ENCODE assay signal across 10 mouse cellular contexts in genomic region chr11:6624619-6625382, GRCm38 (mm10). TPM values are rescaled to one million over a fixed set of nuclear protein-coding genes. Genes with fewer than 3 reads are reported as not detected.
DNase-seq lines count a peak whose midpoint lies in the region; ATAC-seq lines count a peak whose summit lies in the region.
"Had no signal": no experiment of that assay in that cellular context is flagged by ENCODE, and none has a peak within 500 bp of the region (broad histone marks: within the 10 kb centered on the region; RNA-seq: fewer than 3 reads in every experiment).

No protein-coding gene starts in this region.

- H3K9ac ChIP-seq in kidney, embryonic 14.5 days (ENCODE audit: low read depth, low read length) = peak overlapping the region; percentile 71
- peak overlapping the region; percentile 60 for H3K9ac ChIP-seq in hindbrain, embryonic 15.5 days
- H3K9ac ChIP-seq in midbrain, embryonic 14.5 days (replicated peaks; ENCODE audit: low read length) = peak overlapping the region; percentile 63

- WGBS in kidney, embryonic 14.5 days = 69% methylated on average over 14 of the region's 14 CpGs
- WGBS in hindbrain, embryonic 15.5 days = 74% methylated on average over 14 of the region's 14 CpGs
- 78% methylated on average over 14 of the region's 14 CpGs for WGBS in midbrain, embryonic 14.5 days

- H3K4me3 ChIP-seq in kidney, embryonic 14.5 days (ENCODE audit: low read length) = peak overlapping the region; percentile 86
- peak overlapping the region; percentile 91 for H3K4me3 ChIP-seq in brown adipose tissue, adult 24 weeks (ENCODE audit: insufficient read depth, low read depth, low read length)
- peak overlapping the region; percentile 79 for H3K4me3 ChIP-seq in hindbrain, embryonic 15.5 days
- H3K4me3 ChIP-seq in midbrain, embryonic 14.5 days (replicated peaks; ENCODE audit: low read depth, low read length) = peak overlapping the region; percentile 76

- no peak for ATAC-seq in kidney, embryonic 14.5 days (ENCODE audit: low FRiP score, low TSS enrichment)
- no peak for ATAC-seq in hindbrain, embryonic 15.5 days (ENCODE audit: low FRiP score, low read depth)
- ATAC-seq in midbrain, embryonic 14.5 days (ENCODE audit: low FRiP score, low TSS enrichment) = no peak
- no peak for ATAC-seq in inflammation-experienced regulatory T-cells, adult 6 months

- H3K4me1 ChIP-seq in kidney, embryonic 14.5 days (ENCODE audit: control insufficient read depth, insufficient read depth, low read length) = peaks cover 19% of the 10 kb centered on the region
- peaks cover 11% of the 10 kb centered on the region for H3K4me1 ChIP-seq in brown adipose tissue, adult 24 weeks (ENCODE audit: control insufficient read depth, insufficient read depth, insufficient read length, low read length)
- peaks cover 33% of the 10 kb centered on the region for H3K4me1 ChIP-seq in hindbrain, embryonic 15.5 days (replicated peaks)
- H3K4me1 ChIP-seq in midbrain, embryonic 14.5 days (ENCODE audit: control insufficient read depth, insufficient read depth, low read length) = peaks cover 20% of the 10 kb centered on the region

- H3K4me2 ChIP-seq in kidney, embryonic 14.5 days (replicated peaks; ENCODE audit: low read depth, low read length) = peak overlapping the region; percentile 64
- H3K4me2 ChIP-seq in hindbrain, embryonic 15.5 days = peak overlapping the region; percentile 61
- peak overlapping the region; percentile 75 for H3K4me2 ChIP-seq in midbrain, embryonic 14.5 days (ENCODE audit: low read length)

- H3K9me3 ChIP-seq in kidney, embryonic 14.5 days (ENCODE audit: control insufficient read depth, low read length) = no peaks in the 10 kb centered on the region
- H3K9me3 ChIP-seq in hindbrain, embryonic 15.5 days = no peaks in the 10 kb centered on the region
- no peaks in the 10 kb centered on the region for H3K9me3 ChIP-seq in midbrain, embryonic 14.5 days (ENCODE audit: control insufficient read depth, low read length)

- intact Hi-C loops in left cerebral cortex, postnatal 36 days (cut with DNase I) = loop anchor here (2.0 to 5.0 kb wide), 2 partner anchors 20 to 152 kb away; no protein-coding TSS in a partner anchor

- no peak overlapping the region for H3K27ac ChIP-seq in kidney, embryonic 14.5 days (ENCODE audit: low read depth, low read length)
- peak overlapping the region; percentile 31; the same call in 1 of the 2 replicates for H3K27ac ChIP-seq in brown adipose tissue, adult 24 weeks (replicated peaks; ENCODE audit: low read depth, low read length)
- no peak overlapping the region for H3K27ac ChIP-seq in hindbrain, embryonic 15.5 days (replicated peaks)
- no peak overlapping the region for H3K27ac ChIP-seq in midbrain, embryonic 14.5 days (replicated peaks; ENCODE audit: low read depth, low read length)

- peaks cover 48% of the 10 kb centered on the region for H3K36me3 ChIP-seq in kidney, embryonic 14.5 days (ENCODE audit: control insufficient read depth, insufficient read depth, low read length)
- H3K36me3 ChIP-seq in hindbrain, embryonic 15.5 days = peaks cover 34% of the 10 kb centered on the region
- peaks cover 45% of the 10 kb centered on the region for H3K36me3 ChIP-seq in midbrain, embryonic 14.5 days (ENCODE audit: control insufficient read depth, insufficient read depth, low read length)

- no peaks in the 10 kb centered on the region for H3K27me3 ChIP-seq in kidney, embryonic 14.5 days (ENCODE audit: control insufficient read depth, insufficient read depth, low read length)
- no peaks in the 10 kb centered on the region for H3K27me3 ChIP-seq in hindbrain, embryonic 15.5 days
- no peaks in the 10 kb centered on the region for H3K27me3 ChIP-seq in midbrain, embryonic 14.5 days (ENCODE audit: control insufficient read depth, insufficient read depth, low read length)
- H3K27me3 ChIP-seq: Patski had no signal

- no peak for DNase-seq in kidney, postnatal 4 days
- DNase-seq in midbrain, embryonic 14.5 days = no peak
- DNase-seq in frontal cortex, postnatal 36 days (ENCODE audit: low spot score in 2 of 2) = no peak
- DNase-seq in left cerebral cortex, postnatal 36 days (ENCODE audit: low spot score in 2 of 2) = no peak

RNA-seq across cellular contexts. Expression of gene Tbrg4, which starts 1.1 kb away (rescaled TPM):
- polyA plus RNA-seq in kidney, embryonic 14.5 days (2014; fragmentation: Nextera tagmentation; extraction: Ambion mirVana) = 30.6 and 48.9 TPM in 2 replicates
- 57.4 and 57.7 TPM in 2 replicates for polyA plus RNA-seq in brown adipose tissue, adult 24 weeks (2012; ENCODE audit: insufficient read depth, insufficient read length, missing spikeins)
- polyA plus RNA-seq in hindbrain, embryonic 15.5 days (2015; fragmentation: Nextera tagmentation; extraction: Ambion mirVana) = 31.8 and 33.0 TPM in 2 replicates
- 28.1 and 30.2 TPM in 2 replicates for polyA plus RNA-seq in midbrain, embryonic 14.5 days (2014; fragmentation: Nextera tagmentation; extraction: Ambion mirVana)
- 10 to 100 TPM; 29.0 to 32.2 (median 31.4) TPM for polyA plus RNA-seq in inflammation-experienced regulatory T-cells, adult 6 months (2017; shearing (Covaris generic))
- total RNA-seq in left cerebral cortex, postnatal 36 days (2021) = 10 to 100 TPM; 48.3 to 58.7 TPM

RNA-seq across cellular contexts. Expression of gene Wap, which starts 13.6 kb away (rescaled TPM):
- polyA plus RNA-seq in kidney, embryonic 14.5 days (2014; fragmentation: Nextera tagmentation; extraction: Ambion mirVana) = not detected in 2 replicates
- not detected in 2 replicates for polyA plus RNA-seq in brown adipose tissue, adult 24 weeks (2012; ENCODE audit: insufficient read depth, insufficient read length, missing spikeins)
- not detected in 2 replicates for polyA plus RNA-seq in hindbrain, embryonic 15.5 days (2015; fragmentation: Nextera tagmentation; extraction: Ambion mirVana)
- polyA plus RNA-seq in midbrain, embryonic 14.5 days (2014; fragmentation: Nextera tagmentation; extraction: Ambion mirVana) = not detected in 2 replicates
- polyA plus RNA-seq in inflammation-experienced regulatory T-cells, adult 6 months (2017; shearing (Covaris generic)) = not detected
- not detected for total RNA-seq in left cerebral cortex, postnatal 36 days (2021)
- total RNA-seq: layer of hippocampus, postnatal 10 days had no signal
- polyA plus RNA-seq: Patski had no signal

RNA-seq across cellular contexts. Expression of gene Nacad, which starts 18.9 kb away (rescaled TPM):
- polyA plus RNA-seq in kidney, embryonic 14.5 days (2014; fragmentation: Nextera tagmentation; extraction: Ambion mirVana) = 0.77 and 0.86 TPM in 2 replicates
- polyA plus RNA-seq in brown adipose tissue, adult 24 weeks (2012; ENCODE audit: insufficient read depth, insufficient read length, missing spikeins) = not detected in 2 replicates
- polyA plus RNA-seq in hindbrain, embryonic 15.5 days (2015; fragmentation: Nextera tagmentation; extraction: Ambion mirVana) = 85.3 and 89.8 TPM in 2 replicates
- 88.5 and 100.0 TPM in 2 replicates for polyA plus RNA-seq in midbrain, embryonic 14.5 days (2014; fragmentation: Nextera tagmentation; extraction: Ambion mirVana)
- not detected for polyA plus RNA-seq in inflammation-experienced regulatory T-cells, adult 6 months (2017; shearing (Covaris generic))
- total RNA-seq in left cerebral cortex, postnatal 36 days (2021) = 10 to 100 TPM; 41.3 to 51.0 TPM

RNA-seq across cellular contexts. Expression of gene Ramp3, which starts 33.5 kb away (rescaled TPM):
- 10.4 and 10.6 TPM in 2 replicates for polyA plus RNA-seq in kidney, embryonic 14.5 days (2014; fragmentation: Nextera tagmentation; extraction: Ambion mirVana)
- polyA plus RNA-seq in brown adipose tissue, adult 24 weeks (2012; ENCODE audit: insufficient read depth, insufficient read length, missing spikeins) = not detected in 2 replicates
- 20.8 and 22.9 TPM in 2 replicates for polyA plus RNA-seq in hindbrain, embryonic 15.5 days (2015; fragmentation: Nextera tagmentation; extraction: Ambion mirVana)
- 5.9 and 7.0 TPM in 2 replicates for polyA plus RNA-seq in midbrain, embryonic 14.5 days (2014; fragmentation: Nextera tagmentation; extraction: Ambion mirVana)
- 1 to 10 TPM; 4.2 to 6.8 (median 5.6) TPM for polyA plus RNA-seq in inflammation-experienced regulatory T-cells, adult 6 months (2017; shearing (Covaris generic))
- 10 to 100 TPM; 13.6 to 26.8 TPM for total RNA-seq in left cerebral cortex, postnatal 36 days (2021)

Comparison
In these comparisons a context has a peak if more than half of its experiments do, and no peak if none do; other contexts are left out.
1. RNA of gene Nacad, which starts 18.9 kb away (polyA plus RNA-seq): 88.5 to 100.0 TPM in midbrain, embryonic 14.5 days and 85.3 to 89.8 TPM in hindbrain, embryonic 15.5 days; 0.77 to 0.86 TPM in kidney, embryonic 14.5 days, not detected in inflammation-experienced regulatory T-cells, adult 6 months and not detected in brown adipose tissue, adult 24 weeks; every median in the first group is over 10 times any median in the second.
2. Peak in every context shown above with its lines, with median percentiles within 50 percentile points of each other: H3K4me2 ChIP-seq, H3K4me3 ChIP-seq and H3K9ac ChIP-seq.